Mouse (Mus musculus): Measurements from ENCODE around the gene Tpbgl. TPM values are rescaled to one million over a fixed set of nuclear protein-coding genes. Genes with fewer than 3 reads are reported as not detected.

Tpbgl gene
- total and polyA plus RNA-seq, 2 experiments from 2014 or later: 0.86 to 2.1 TPM

DNA sequence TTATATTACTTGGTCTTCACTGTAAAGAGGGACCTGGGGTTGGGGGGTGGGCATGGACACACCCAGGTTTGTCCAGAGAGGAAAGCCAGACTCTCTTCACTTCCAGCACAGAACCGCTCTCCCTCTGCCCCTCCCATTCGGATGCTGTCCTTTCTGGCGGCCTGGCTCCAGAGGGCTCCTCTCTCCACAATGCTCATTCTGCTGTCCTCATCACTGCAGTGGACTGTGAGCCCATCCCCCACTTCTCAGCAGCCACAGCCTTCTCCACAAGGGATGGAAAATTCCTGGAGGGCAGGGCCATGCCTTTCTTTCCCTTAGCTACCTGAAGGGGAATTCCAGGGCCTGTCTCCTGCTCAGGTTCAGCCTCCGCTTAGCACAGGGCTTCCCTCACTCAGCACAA is 41.9 kb upstream of the Tpbgl start:
- WGBS: 39% methylated on average over 4 of the region's 4 CpGs
- DNase-seq: no peak

DNA sequence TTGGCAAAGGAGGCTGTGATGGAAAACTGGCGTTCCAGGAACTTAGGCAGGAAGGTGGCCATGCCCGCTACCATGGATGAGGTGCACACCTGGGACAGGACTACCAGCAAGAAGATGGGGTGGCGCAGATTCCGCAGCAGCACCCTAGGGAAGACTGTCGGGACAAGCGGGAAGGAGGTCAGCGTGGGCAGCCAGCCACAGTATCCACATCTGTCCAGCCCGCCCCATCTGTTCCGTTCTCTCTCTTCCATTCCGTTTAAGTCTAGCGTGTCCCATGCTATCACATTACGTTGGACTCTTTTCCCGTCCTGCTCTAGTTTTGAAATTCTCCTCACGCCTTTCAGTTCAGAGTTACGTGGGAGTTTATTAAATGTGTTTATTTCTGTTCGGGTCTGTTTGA is 40.2 kb upstream of the Tpbgl start:
- 89% methylated on average over 16 of the region's 16 CpGs for WGBS
- Histone ChIP-seq H3K36me3 (ENCODE audit: insufficient read depth) (no peaks in the 10 kb centered on the region), H3K27me3 (ENCODE audit: insufficient read depth, low read length) (no peaks in the 10 kb centered on the region), H3K9me3 (ENCODE audit: low read length) (no peaks in the 10 kb centered on the region), H3K4me1 (ENCODE audit: insufficient read depth) (no peaks in the 10 kb centered on the region), H3K4me2 (ENCODE audit: low read depth) (no peak overlapping the region), H3K4me3 (ENCODE audit: low read depth, low read length) (no peak overlapping the region), H3K9ac (no peak overlapping the region), H3K27ac (ENCODE audit: low read depth, low read length) (no peak overlapping the region)
- ATAC-seq (no peak), DNase-seq (no peak)
- TF ChIP-seq CTCF (IDR thresholded peaks at IDR 0.05; ENCODE audit: low read depth): no peak

More for the DNA sequence above, 41.9 kb upstream of the Tpbgl start:
- no peaks in the 10 kb centered on the region for H3K27me3 ChIP-seq (ENCODE audit: insufficient read depth, low read length)
- no peak overlapping the region for H3K9ac ChIP-seq
- TF ChIP-seq CTCF (IDR thresholded peaks at IDR 0.05; ENCODE audit: low read depth): no peak
- no peaks in the 10 kb centered on the region for H3K9me3 ChIP-seq (ENCODE audit: low read length)
- ATAC-seq: no peak
- H3K4me2 ChIP-seq (ENCODE audit: low read depth): no peak overlapping the region
- H3K27ac ChIP-seq (ENCODE audit: low read depth, low read length): no peak overlapping the region
- no peaks in the 10 kb centered on the region for H3K4me1 ChIP-seq (ENCODE audit: insufficient read depth)
- no peak overlapping the region for H3K4me3 ChIP-seq (ENCODE audit: low read depth, low read length)
- H3K36me3 ChIP-seq (ENCODE audit: insufficient read depth): no peaks in the 10 kb centered on the region

DNA sequence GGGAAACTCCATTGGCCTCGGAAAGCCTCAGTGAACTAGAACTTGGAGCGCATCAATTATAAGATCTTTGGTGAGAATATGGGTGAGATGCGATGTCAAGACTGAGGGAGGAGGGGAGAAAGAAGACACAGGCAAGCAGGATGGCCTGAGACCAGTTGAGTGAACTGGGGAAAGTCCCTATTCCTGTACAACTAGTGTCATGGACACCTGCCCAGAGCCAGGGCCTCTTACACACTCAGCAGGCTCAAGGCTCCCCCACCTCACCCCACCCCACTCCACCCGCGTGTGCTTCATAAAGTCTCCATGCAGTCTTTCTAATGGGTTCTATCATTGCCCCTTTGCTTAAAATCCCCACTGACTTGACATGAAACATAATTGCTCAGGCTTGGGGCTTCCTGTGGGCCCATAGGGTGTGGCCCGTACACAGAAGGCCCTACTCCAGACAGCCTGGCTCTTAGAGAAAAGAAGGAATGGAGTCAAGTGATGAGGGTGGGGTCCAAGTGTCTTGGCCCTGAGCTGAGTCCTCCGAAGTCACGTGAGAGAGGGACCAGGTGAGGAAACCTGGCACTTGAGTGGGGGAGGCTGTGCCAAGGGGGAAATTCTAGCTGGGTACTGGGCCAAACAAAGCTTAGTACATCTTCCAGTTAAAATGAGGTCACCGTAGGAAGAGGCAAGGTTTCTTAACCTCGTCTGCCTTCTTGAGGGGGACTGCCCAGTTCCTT is 39.0 kb upstream of the Tpbgl start:
- no peak overlapping the region for H3K4me2 ChIP-seq (ENCODE audit: low read depth)
- no peaks in the 10 kb centered on the region for H3K4me1 ChIP-seq (ENCODE audit: insufficient read depth)
- no peak for ATAC-seq
- no peak overlapping the region for H3K9ac ChIP-seq
- WGBS: 90% methylated on average over 10 of the region's 10 CpGs
- no peak overlapping the region for H3K27ac ChIP-seq (ENCODE audit: low read depth, low read length)
- no peaks in the 10 kb centered on the region for H3K9me3 ChIP-seq (ENCODE audit: low read length)
- no peaks in the 10 kb centered on the region for H3K27me3 ChIP-seq (ENCODE audit: insufficient read depth, low read length)
- no peaks in the 10 kb centered on the region for H3K36me3 ChIP-seq (ENCODE audit: insufficient read depth)
- DNase-seq: no peak
- H3K4me3 ChIP-seq (ENCODE audit: low read depth, low read length): no peak overlapping the region
- TF ChIP-seq CTCF (IDR thresholded peaks at IDR 0.05; ENCODE audit: low read depth): no peak

DNA sequence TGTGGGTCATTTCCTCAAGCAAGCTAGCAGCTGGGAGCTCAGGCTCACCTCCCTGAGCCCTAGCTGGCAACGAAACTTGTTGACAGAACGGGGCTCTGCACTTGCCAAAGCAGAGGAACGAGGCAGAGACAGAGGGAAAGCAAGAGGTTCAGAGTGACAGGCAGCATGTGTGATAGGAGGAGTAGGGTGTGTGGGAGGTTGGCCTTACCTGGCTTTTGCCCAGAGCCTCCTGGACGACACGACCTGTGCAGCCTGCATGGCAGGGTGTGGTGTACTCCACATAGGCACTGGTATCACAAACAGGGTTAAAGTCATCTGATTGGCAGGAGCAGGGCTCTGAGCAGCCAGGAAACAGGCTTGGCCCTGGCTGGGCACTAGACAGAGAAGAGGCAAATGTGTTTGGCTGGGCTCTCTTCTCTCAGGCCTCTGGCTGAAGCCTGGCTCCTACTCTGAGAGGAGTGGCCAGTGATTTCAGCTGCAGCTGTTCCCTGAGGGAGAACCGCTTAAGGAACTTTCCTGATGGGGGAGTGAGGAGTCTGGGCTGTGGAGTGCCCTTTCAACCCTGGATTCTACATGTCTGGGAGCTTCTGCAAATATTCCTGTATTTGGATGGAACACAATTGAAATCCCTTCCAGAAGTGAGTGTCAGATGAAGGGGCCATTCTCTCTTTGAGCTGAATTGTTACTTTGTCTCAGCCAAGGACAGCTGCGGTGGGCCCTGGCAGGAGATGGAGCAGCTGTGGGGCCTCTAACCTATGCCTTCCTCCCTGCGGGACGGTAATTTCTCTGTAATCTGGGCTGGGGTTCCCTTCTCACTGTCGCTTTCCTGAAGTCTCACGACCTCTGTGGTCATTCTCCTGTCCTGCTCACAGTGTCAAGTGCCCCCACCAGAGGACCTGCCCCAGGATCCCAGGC is 37.9 kb upstream of the Tpbgl start:
- WGBS: 45% methylated on average over 11 of the region's 11 CpGs
- Histone ChIP-seq H3K9me3 (ENCODE audit: low read length) (no peaks in the 10 kb centered on the region), H3K27me3 (ENCODE audit: insufficient read depth, low read length) (no peaks in the 10 kb centered on the region), H3K27ac (ENCODE audit: low read depth, low read length) (peak overlapping the region; percentile 35; the same call in 1 of the 2 replicates), H3K4me3 (ENCODE audit: low read depth, low read length) (no peak overlapping the region), H3K4me2 (ENCODE audit: low read depth) (no peak overlapping the region), H3K9ac (no peak overlapping the region), H3K36me3 (ENCODE audit: insufficient read depth) (no peaks in the 10 kb centered on the region), H3K4me1 (ENCODE audit: insufficient read depth) (no peaks in the 10 kb centered on the region)
- no peak for TF ChIP-seq CTCF (IDR thresholded peaks at IDR 0.05; ENCODE audit: low read depth)
- DNase-seq (peak; percentile 35), ATAC-seq (peak; percentile 78)

DNA sequence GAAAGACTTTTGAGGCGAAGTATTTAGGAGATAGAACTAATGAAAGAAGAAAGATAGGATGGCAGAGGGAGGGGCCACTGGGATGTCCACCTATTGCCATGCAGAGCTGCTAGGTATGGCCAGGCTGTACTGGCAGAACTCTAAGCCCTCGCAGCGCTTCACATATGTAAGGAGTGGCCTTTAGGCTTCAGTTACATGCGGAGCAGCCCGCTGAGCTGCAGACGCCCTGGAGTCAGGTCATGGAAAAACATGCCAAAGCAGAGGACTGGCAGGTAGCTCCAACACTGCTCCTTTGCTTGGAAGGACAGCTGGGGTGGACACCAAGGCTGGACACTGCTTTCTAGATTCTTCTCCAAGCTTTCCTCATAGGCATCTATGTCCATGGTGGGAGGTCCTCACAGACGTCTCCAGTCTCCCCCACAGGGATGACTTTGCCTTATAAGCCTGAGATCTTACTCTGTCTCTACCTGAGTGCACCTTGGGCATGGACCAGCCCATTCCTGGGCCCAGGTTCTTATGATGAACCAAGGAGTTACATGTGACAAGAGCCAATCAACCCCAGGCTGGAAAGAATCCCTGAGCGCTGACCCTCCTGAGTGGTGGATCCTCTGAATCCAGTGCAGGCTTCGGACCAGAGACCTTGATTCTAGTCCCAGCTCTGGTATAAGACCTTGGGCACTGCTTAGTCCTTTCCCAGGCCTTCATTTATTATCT is 36.8 kb upstream of the Tpbgl start:
- H3K4me2 ChIP-seq (ENCODE audit: low read depth): no peak overlapping the region
- TF ChIP-seq CTCF (IDR thresholded peaks at IDR 0.05; ENCODE audit: low read depth): no peak

DNA sequence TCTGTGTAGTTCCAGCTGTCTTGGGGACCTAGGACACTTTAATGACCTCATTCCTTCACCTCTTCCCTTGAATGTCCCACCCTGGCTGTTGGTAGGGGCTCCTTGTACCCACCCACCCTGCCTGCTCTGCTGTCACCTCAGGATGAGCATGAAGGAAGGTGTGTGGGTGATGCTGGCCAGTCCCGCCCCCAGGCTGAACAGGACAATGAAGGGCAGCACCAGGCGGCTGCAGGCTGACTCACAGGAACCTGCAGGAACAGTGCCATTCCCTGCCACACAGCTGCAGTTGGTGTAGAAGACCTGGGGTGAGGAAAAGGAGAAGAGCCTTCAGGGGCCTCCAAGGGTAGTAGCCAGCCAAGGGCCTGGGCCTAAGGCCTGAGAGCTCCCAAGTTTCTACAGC is 35.4 kb upstream of the Tpbgl start:
- H3K9ac ChIP-seq: no peak overlapping the region
- no peaks in the 10 kb centered on the region for H3K4me1 ChIP-seq (ENCODE audit: insufficient read depth)
- no peaks in the 10 kb centered on the region for H3K9me3 ChIP-seq (ENCODE audit: low read length)
- no peak for TF ChIP-seq CTCF (IDR thresholded peaks at IDR 0.05; ENCODE audit: low read depth)
- H3K4me3 ChIP-seq (ENCODE audit: low read depth, low read length): no peak overlapping the region
- 65% methylated on average over 2 of the region's 2 CpGs for WGBS
- no peaks in the 10 kb centered on the region for H3K27me3 ChIP-seq (ENCODE audit: insufficient read depth, low read length)
- ATAC-seq: no peak
- no peak overlapping the region for H3K27ac ChIP-seq (ENCODE audit: low read depth, low read length)
- DNase-seq: no peak
- no peak overlapping the region for H3K4me2 ChIP-seq (ENCODE audit: low read depth)
- H3K36me3 ChIP-seq (ENCODE audit: insufficient read depth): no peaks in the 10 kb centered on the region

More for the DNA sequence above, 36.8 kb upstream of the Tpbgl start:
- 88% methylated on average over 9 of the region's 9 CpGs for WGBS
- H3K9ac ChIP-seq: no peak overlapping the region
- ATAC-seq (no peak), DNase-seq (no peak)
- H3K27ac ChIP-seq (ENCODE audit: low read depth, low read length): no peak overlapping the region
- H3K27me3 ChIP-seq (ENCODE audit: insufficient read depth, low read length): no peaks in the 10 kb centered on the region
- no peaks in the 10 kb centered on the region for H3K9me3 ChIP-seq (ENCODE audit: low read length)
- no peaks in the 10 kb centered on the region for H3K4me1 ChIP-seq (ENCODE audit: insufficient read depth)
- H3K36me3 ChIP-seq (ENCODE audit: insufficient read depth): no peaks in the 10 kb centered on the region
- H3K4me3 ChIP-seq (ENCODE audit: low read depth, low read length): no peak overlapping the region

Data from forebrain, postnatal 0 days (tissue).